Mouse (Mus musculus): ENCODE data around the gene Lce3a.

Gene Lce3a

DNA sequence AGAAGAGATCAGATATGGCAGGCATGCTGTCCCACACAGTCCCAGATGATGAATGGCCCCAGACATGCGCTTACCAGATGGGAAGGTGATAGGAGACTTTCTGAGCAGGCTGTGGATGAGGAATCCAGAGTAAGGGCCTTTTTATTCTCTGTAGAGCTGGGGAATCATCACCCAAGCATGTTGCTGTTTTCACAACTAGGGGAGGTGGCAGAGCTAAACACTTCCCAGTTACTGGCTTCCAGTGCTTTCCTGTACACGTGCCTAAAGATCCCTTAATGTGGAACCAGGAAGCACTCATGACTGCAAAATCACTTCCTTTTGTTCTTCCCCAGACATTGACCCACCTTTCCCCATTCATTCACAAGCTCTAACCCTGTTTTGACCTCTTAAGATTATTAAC lies at the start of gene Lce3a:
Gene Lce3a, minus strand, starts transcription at position 101 of the 400 bp plus-strand sequence.
- in situ Hi-C loops (cut with MboI, MseI) = no loop called here

DNA sequence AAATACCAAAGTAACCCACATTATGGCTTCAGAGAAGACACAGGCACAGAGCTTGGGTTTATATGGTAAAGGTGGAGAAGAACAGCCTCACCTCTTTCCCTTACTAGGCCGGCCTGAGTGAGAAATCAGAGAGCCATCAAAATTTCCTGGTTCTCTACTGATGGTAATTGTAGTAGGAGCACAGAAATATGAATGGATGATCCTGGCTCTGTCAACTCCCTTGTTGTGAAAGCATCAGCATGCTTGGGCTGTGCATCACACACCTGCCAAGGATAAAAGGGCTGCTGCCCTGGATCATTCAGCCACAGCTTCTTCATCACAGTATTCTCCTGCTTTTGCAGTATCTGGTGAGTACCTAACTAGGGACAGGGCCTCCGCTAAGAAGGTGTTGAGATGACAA lies 40.7 kb upstream of the Lce3a start, which contains the start of gene Lce3e:
Gene Lce3e, plus strand, starts transcription at position 301 of the 400 bp plus-strand sequence.
- in situ Hi-C loops (cut with MboI, MseI) = no loop called here

DNA sequence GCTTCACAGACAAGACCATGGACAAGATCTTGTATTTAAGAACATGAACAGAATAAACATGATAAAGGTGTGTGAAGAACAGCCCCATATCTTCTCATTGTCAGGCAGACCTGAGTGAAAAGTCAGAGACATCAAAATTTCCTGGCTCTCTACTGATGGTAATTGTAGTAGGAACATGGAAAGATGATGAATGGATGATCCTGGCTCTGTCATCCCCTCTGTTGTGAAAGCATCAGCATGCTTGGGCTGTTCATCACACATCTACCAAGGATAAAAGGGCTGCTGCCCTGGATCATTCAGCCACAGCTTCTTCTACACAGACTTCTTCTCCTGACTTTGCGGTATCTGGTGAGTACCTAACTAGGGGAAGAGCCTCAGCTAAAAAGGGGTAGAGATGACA lies 31.1 kb upstream of the Lce3a start, which contains the start of gene Lce3d:
Gene Lce3d, plus strand, starts transcription at position 301 of the 400 bp plus-strand sequence.
- in situ Hi-C loops (cut with MboI, MseI) = no loop called here

DNA sequence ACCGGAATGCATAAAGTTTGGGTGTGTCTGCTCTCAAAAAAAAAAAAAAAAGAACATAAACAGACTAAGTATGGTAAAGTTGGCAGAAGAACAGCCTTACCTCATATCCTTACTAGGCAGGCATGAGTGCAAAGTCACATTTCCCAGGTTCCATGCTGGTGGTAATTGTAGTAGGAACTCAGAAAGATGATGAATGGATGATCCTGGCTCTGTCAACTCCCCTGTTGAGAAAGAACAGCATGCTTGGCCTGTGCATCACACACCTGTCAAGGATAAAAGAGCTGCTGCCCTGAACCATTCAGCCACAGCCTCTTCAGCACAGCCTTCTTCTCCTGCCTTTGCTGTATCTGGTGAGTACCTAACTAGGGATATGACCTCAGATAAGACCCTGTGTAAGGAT lies 18.2 kb upstream of the Lce3a start, which contains the start of gene Lce3c:
Gene Lce3c, plus strand, starts transcription at position 301 of the 400 bp plus-strand sequence.
- in situ Hi-C loops (cut with MboI, MseI) = no loop called here

DNA sequence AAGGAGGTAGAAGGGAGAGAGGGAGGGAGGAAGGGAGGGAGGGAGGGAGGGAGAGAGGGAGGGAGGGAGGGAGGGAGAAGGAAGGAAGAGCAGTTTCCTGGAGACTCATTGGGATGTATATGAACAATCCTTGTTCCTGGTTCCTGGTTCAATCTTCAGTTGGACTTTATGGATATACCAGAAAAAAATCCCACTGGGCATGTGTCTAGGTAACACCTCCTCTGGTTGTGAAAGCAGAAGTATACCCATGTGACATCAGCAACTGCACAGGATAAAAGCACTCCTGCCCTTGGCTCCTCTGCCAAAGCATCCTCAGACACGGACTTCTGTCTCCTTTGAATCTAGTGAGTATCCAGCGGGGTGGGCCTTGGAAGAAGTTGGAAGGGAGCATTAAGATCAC lies 6.6 kb upstream of the Lce3a start, which contains the start of gene Lce3b:
Gene Lce3b, plus strand, starts transcription at position 301 of the 400 bp plus-strand sequence.
- in situ Hi-C loops (cut with MboI, MseI) = no loop called here

DNA sequence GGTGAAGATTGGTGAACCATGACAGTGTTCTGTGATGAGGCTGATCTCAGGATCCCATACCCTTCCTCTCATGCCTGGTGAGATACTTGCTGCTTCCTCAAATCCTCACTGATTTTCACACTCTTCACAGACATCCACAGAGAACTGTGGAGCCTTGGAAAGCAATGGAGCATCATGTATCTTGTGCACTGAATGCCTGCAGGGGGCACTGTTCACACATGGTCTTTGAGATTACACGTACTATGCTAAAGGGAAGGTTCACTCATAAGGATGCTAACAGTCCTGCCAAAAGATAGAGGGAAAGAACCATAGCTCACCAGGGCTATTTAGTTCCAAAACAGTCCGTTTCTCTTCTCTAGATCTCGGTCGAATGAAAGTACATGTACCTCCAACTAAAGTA lies 5.7 kb downstream of the Lce3a start:
- in situ Hi-C loops (cut with MboI, MseI) = no loop called here

DNA sequence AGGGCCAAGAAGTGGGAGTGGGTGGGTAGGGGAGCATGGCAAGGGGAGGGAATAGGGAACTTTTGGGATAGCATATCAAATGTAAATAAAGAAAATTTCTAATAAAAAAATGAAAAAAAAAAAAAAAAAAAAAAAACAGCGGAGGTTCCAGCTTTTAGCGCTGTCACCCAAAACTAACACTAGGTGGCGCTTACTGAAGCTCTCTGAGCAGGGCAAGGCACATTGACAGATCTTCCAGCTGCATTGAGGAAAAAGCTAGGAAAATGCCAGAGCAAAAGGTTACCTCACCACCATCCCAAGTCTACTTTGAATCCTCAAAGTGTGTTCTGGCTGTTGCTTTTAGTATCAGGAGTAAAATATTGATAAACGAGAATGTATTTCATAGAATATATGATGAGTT lies 18.5 kb downstream of the Lce3a start:
- in situ Hi-C loops (cut with MboI, MseI) = no loop called here

DNA sequence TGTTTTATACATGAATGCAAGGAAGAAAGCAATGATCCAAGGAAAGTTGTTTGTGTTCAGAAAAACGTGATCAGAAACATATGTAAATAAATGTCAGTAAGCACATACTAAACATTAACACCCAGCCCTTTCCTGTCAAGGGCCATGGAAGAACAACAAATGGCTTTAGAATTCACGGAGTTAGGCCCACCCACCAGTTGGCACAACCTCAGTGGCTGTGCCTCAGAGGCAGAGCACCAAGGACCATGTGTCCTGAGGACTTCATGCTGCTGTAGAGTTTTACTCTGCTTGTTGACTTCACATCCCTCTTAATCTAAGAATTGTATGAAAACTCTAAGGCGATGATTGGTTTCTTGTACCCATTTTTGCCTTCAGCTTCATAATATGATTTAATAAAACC lies 20.8 kb downstream of the Lce3a start:
- in situ Hi-C loops (cut with MboI, MseI) = no loop called here

DNA sequence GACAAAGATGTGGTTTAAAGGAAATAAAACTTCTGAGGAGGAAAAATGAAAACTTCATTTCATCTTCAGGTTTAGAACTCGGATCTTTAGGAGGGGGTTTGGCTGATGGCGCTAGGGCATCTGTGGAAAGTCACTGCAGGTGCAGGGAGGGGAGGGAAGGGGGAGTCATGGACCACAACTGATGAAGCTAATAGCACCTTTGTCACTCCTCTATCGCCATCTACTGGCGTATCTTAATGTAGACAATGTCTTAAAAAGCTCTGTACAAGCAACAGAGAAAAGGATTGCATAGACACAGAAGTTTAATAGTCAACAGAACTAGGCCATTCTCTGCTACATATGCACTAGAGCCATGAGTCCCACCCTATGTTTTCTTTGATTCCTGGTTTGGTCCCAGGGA lies 22.4 kb downstream of the Lce3a start:
- in situ Hi-C loops (cut with MboI, MseI) = no loop called here

DNA sequence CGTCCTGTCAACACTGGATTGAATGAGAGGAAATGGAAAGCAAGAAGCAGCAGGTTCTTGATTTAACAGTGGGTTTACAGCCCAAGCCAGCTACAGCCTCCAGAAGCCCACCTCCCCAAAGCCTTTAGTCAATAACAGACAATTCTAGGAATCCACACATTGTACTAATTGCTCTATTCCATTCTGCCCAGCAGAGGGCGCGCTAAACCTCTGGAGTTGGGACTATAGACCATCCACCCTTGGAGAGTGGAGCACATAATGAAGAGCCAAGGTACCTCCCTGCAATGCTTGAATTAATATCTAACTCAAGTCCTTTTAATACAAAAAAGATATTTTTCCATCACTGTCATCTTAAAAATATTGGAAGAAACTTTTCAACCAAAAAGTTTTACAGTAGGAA lies 23.0 kb downstream of the Lce3a start:
- in situ Hi-C loops (cut with MboI, MseI) = no loop called here

DNA sequence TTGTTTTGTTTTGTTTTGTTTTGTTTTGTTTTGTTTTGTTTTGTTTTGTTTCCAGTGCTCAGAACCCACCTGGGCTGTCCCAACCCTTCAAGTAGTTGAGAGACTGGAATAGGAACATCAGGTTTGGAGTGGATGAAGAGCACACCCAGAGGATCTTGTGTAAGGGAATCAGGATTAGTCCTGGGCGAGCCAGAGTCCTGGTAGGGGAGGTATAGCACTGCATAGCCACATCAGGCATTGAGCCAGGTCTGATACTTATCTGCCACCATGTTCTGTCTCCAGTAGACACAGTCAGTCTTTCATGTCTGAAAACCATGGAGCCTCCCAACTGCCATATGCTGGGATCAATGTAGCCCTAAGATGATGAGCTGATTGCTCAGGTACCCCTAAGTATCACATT lies 31.5 kb downstream of the Lce3a start:
- in situ Hi-C loops (cut with MboI, MseI) = no loop called here

DNA sequence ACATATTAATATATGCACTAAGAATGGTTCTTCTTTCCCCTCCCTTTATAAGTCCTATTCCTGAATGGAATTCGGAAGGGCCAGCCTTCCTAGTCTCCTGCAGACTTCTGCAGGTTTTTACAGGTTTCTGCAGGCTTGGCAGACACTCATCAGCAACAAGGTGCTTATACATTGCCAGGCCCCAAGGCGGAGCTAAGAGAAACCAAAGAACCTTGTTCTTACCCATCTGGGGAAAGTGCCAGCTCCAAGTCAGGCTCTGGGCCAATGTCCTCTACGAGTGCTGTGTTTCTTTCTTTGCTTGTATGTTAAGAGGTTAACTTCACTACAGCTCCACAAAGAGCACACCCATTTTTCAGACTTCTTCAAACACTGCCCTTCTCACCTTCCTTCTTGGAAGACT lies 32.0 kb downstream of the Lce3a start:
- in situ Hi-C loops (cut with MboI, MseI) = no loop called here

Data from regulatory T cell (primary cell).